Mouse (Mus musculus): ENCODE data around the gene Ccdc63.

- TF ChIP-seq POLR2A (IDR thresholded peaks at IDR 0.05; ENCODE audit: control insufficient read depth, extremely low read depth, insufficient read depth, low read length, poor library complexity) = no peak
- no peak for TF ChIP-seq CTCF (IDR thresholded peaks at IDR 0.05; ENCODE audit: borderline replicate concordance, control insufficient read depth, extremely low read depth, insufficient read depth, low read length, poor library complexity)
Measured at GRCm38 (mm10) chr5:122156486-122156885, 15.9 kb upstream of the Ccdc63 start.

Data from thymus, adult 2 months (tissue).